Mouse (Mus musculus) c-Kit-positive CD71-negative TER-119-negative erythroid progenitor cells, embryonic 14.5 days (primary cell): ENCODE results near the gene Gbp5.

Experiments used
- DNase-seq: peaks from one replicate; pipeline ENCODE4 v3.0.0-alpha.2; 2013; ENCODE audit warnings: low read depth

The Gbp5 gene

DNA sequence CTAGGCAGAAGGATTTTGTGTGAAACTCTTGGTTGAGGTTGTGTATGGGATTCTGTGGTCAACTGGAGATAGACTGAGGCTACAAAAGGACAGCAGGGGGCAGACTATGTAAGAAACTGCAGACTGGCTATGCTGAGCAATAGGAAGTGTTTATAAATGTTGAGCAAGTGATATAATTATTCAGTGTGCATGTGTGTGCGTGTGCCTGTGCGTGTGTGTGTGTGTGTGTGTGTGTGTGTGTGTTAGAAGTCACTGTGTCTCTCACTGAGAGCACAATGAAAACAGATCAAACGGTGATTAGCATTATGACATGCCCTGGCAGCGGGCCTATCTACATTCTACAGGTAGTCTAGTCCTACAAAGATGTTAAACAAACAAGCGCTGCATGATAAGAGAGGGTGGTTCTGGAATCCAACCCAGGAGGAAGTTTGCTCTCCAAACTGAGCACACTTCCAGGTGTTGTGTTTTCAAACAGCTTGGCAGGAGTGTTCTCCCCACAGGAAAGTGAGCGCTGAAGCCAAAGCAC, at the start of gene Gbp5:
Gene Gbp5, plus strand, starts transcription at position 443 of the 526 bp plus-strand sequence.
- DNase-seq, result no peak

DNA sequence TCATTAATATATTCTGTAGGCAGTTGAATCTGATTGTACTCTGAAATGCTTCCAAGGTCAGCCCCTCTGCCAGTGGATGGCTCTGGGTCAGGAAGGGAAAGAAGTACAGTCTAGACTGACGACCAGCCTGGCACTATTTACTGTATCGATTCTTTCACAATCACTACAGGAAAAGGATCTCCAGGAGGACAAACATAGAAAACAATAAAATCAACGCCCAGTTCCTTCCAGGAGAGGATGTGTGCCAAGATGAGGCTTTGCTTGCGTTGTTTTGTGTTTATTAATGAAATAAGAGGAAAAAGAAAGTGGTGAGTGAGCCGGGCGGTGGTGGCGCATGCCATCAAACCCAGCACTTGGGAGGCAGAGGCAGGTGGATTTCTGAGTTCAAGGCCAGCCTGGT, 39.6 kb upstream of the Gbp5 start:
- DNase-seq, result no peak

DNA sequence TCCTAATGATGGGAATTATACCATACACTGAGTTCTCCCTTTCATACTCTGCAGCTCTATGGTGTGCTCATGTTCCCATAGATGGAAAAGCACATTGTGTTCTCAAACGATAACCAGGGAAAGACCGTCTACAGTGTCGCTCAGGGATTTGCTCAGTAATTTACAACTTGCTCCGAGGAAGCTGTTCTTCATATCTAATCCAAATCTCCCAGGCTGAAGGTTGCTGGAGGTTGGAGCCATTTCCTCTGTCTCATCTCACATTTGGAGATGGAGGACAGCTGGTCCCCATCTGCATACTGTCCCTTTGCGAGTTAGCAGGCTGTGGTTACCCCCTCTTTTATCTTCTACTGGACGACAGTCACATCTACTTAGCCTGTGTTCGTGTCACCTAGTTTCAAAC, 34.5 kb upstream of the Gbp5 start:
- DNase-seq, result no peak

DNA sequence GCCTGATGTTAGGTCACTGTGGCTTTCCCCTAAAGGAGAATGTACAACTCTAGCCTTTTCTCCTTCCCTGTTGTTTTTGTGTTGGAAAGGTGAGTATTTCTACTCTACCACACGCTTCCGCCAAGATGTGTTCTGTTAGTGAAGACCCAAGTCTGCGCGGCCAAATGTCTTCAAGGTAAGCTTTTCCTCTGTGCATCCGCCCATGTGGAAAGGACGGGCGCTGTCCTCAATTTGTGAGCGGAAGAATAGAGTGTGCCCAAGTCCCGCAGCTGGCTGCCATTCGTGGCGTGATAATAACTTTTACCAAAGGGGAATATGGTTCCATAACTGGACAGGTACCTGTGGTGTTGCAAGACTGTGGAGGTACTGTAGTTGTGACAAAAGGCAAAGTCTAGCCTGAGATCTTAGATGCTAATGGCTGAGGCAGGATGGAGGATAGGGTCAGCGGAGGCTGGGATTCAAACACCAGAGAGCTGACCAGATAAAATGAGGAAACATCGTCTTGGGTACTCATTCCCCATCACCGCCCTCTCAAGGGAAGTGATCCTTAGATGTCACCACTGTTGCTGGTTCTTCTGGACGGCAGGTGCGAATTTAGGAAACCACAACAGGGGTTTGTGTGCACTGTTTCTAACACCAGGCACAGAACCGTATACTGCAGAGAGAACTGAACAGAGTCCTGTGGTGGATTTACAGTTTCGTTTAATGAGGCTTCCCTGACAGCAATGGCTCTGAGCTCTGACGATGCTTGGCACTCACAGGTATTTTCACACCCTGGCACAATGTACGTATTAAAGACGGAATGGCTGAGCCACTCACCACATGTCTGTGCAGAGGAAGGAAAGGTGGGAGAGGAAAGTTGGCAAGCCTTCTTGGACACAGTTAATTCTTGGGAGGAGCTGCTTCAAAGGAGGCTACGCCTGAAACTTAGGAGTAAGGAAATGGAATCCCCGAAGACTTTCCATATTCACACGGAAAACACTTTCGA, 30.7 kb upstream of the Gbp5 start:
- DNase-seq, result no peak

DNA sequence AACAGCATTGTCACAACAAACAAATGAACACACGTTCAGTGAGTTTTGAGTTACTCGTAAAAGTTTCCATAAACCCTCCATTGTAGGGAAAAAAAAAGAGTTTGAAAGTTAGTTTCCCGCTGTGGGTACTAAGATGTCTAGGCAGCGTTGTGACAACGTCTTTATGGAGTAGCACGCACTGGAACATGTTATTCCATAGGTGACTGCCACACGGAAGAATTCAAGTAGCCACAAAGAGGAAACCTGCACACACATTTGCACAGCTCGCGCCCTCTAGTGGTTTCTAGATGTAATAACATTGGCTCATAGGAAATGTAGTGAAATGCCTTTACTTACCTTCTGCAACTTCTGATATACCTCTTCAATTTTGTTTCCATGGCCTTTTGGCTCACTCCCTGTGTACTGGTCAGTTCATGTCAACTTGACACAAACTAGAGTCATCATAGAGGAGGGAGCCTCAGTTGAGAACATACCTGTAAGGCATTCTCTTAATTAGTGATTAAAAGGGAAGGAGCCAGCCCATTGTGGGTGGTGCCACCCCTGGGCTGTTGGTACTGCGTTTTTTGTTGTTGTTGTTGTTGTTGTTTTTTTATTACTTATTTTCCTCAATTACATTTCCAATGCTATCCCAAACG, 19.3 kb upstream of the Gbp5 start:
- no peak for DNase-seq

DNA sequence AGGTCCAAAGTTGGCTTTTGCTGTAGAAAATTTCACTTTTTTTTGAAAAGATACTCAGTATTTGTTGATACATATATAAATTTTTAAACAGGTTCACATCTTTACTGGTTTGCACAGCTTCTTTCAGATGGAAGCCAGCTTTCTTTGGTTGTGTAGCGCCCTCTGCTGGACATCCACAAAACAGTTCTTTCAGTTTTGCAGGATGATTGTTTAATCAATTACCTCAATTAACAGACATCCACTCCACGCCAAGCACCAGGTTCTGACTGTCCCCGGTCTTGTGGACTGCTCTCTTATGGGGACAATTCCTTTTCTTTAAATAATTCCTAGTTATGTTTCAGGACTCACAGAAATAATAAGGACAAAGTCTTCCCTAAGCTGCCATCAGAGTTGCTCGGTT, 17.9 kb upstream of the Gbp5 start:
- peak; percentile 39 for DNase-seq

DNA sequence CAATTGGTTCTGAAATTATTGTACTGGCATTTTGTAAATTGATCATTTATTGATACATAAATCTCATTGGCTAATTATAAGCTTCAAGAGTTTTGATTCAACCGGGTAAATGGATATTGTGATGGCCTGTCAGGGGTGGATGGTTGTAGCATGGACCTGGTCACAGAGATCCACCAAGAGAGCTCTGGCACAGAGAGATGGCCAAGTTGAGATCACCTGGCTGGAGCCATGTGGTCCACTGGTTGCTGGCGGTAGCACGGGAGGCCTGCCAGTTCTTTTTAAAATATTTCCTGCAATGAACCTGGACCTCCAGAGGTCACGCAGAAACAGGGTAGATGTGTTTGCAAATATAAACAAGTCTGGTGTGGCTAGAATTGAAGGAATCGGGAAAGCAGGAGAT, 15.9 kb upstream of the Gbp5 start:
- no peak for DNase-seq

DNA sequence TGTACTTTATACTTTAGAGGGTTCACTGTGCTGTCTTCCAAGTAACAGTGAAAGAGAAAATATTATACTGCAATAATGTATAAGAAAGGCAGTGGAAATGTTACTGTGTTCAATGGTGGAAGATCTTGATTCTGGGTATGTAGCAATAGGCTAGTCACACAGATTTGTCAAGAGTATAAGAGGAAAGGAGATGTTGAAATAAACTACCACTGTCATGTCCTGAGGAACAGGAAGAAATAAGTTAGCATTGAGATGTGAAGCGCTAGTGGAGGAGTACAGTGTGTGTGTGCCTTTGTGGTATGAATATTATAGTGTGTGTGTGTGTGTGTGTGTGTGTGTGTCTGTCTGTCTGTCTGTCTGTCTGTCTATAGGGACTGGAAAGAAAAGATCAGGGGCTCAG, 15.4 kb upstream of the Gbp5 start:
- DNase-seq, result no peak

DNA sequence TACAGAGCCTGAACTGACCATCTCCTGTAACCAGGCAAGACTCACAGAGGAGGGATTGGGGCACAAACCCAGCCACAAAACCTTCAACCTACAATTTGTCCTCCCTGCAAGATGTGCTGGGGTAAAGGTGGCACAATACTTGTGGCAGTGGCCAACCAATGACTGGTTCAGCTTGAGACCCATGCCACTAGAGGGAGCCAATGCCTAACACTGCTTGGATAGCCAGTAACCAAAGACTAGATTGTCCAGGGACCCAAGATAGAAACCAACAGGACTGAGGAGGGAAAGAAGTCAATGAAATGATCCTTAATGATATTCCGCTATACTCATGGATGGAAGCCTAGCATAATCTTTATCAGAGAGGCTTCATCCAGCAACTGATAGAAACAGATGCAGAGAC, 3.3 kb upstream of the Gbp5 start:
- DNase-seq, result peak; percentile 63

DNA sequence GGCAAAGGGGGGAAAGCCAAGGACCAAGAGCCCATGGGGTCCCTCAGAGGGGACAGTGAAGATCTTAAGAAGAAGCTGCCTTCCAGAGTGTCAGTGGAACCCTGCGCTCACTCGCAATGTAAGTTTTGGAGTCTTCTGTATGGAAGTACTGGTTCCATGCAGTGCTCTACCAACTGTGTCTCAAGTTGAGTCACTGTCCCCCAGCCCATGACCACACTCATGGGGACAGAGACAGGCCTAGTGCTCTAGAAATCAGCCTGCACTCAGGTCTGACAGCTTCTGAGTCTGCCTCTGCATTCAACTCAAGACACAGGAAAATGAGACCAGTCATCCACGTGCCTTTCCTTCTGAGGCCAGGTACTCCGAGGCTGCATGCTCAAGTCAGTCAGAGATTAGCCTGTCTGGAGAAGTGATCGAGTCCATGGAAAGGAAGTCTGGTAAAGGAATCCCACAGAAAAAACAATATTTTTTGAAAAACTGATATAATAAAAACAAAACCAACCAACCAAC, 1.4 kb downstream of the Gbp5 start:
- DNase-seq, result no peak

DNA sequence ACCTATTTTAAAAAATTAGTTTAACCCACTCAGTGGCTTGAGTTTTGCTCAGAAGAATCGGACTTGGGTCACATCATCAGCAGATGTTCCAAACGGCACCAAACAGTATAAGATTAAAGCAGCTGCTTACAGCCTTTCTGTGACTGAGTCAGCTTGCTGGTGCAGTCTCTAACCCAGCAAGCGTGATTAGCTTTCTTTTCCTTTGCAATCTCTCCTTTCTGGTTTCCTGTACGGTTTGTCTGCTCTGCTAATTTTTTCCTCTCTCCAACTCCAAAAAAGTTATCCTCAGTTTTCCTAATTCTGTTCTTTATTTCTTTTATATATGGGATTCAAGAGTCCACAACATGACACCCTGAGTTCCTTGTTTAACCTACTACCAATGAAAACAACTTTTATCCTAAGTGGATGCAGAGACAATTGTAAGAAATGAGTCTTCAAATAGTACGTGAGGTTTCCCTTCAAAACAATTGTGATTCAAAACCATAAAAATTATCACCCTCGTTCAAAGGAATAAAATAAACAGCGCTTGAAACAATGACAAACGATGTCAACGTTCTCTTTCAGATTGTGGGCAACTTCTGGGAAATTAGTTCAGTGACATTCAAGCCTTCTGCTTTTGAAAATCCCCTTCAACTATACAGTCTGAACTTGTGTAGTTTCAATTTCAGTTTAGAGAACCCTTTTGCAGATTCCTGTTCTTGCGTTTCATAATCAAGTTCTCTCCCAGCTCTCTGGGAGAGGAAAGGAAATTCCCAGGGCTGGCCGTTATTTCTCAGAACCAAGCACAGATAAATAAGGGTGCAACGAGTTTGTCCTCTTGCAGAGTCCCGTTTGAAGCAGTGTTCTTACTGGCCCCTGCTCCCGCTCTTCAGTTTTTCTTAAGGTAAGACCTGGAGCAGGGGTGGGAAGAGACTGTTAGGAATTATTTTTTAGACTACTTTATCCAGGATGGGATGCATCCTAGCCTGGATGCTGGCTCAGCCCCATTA, 2.6 kb downstream of the Gbp5 start:
- no peak for DNase-seq

DNA sequence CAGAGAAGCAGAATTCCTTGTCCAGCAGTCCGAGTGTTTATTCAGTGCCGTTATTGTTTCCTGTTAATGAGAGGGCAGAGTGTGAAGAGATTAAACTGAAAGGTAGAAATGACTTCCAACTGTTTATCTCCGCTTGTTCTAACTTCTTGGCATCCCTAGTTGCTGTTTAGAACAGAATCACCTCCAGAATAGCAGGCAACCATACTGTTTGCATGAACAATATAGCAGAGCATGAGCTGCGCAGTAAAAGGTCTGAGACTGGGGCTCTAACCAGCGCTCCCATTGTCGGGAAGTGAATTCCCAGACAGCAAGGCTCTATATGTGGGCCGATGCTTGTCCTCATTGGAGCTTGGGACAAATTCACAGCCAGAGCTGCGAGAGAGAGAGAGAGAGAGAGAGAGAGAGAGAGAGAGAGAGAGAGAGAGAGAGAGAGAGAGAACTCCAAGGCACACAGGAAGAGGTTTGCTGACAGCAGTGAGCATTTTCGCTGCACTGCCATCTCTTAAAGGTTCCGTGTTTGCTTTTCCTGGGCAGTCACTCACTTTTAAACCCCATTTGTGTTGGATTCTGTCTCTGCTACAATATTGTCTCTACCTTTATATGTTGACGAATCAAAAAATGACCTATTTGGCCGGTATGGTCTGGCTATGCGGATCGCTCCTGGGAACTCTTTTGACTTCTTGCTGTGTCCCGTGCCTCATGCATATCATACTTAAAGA, 3.5 kb downstream of the Gbp5 start:
- DNase-seq, result no peak

DNA sequence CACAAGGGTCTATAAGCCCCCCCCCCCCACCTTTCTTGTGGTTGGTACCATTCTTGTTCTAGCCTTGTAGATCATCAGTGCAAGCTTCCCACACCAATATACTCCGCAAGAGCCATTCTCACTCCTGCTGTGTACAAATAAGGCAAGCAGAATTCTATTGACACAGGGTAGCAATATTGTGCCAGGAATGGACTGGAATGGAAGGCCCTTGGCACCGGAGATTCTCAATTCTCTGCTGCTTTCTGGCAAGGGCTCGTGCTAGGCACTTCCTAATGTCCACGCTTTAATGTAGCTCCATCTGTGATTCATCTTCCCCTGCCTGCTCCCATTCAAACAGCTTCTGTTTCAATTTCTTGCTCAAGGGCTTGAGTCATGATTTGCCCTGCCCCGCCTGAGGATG, 5.2 kb downstream of the Gbp5 start:
- no peak for DNase-seq

DNA sequence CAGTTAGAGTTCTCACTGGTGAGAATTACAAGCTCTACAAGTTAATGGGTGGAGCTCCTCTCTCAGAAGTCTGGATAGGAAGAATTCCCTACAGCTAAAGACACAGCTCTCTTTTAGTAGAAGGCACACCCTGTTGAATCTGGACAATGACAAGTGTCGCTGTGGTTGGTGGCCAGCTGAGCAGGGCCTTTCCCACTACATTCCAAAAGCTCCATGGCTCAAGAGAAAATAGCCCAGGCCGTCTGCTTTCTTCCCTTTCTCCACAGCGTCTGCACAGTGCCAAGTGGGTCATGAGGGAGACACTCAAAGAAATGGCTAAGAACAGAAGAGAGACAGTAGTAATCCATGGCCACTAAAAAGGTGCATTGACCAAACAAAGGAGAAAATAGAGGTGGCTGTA, 34.3 kb downstream of the Gbp5 start:
- DNase-seq, result no peak

DNA sequence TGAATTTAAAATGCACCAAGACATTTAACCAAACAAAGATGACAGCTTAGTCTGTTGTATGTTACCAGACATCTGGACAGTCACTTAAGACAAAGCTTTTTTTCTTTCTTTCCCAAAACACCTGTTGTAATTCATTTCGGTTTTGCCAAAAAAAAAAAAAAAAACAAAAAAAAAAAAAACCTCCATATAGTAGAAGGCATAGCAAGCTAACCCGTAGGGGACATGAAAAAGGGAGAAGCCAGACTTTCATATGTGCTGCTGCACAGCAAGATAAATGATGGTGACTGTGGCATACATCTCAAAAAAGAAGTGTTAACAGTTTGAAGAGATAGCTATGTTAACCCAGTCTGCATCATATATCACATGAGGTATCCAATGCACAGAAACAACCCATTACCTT, 35.8 kb downstream of the Gbp5 start:
- DNase-seq, result no peak

DNA sequence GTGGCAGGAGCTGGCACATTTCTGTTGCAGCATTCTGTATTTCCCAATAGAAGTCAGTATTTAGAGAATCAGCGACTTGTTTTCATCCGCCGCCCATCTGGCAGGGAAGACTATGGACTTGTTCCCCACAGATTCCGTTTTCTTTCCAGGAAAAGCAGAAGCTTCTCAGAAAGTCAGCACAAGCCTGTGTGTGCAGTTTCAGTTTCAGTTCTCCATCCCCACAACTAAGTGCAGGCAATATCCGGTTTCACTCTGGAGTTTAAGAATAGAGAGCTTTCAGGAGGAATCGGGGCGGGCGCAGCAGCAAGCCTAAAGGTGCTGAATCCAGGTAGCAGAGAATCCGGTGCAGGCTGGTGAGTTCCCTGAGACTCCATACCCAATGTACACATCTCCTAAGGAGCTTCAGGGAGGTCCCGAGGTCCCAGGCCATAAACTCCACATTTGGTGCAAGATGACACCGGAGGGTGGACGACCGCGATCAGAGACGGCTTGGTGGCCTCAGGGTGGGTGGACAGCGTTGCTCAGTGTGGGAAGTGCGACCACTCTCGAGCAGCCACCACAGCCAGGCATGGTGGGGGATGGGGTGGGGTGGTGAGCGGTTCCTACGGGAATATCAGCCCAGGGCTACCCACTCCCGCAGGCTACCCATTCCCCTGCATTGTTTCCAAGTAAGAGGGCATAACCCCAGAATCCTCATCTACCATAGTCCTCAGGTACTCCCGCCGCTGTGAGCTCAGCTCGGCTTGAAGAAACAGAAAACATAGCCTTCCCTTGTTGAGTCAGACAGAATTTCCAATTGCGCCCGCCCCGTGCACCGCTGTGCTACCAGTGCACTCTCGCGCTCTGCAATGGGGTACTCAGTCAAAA, 36.5 kb downstream of the Gbp5 start, which contains the start of gene Gbp7:
Gene Gbp7, plus strand, starts transcription at position 256 of the 867 bp plus-strand sequence.
- DNase-seq, result peak; percentile 54

DNA sequence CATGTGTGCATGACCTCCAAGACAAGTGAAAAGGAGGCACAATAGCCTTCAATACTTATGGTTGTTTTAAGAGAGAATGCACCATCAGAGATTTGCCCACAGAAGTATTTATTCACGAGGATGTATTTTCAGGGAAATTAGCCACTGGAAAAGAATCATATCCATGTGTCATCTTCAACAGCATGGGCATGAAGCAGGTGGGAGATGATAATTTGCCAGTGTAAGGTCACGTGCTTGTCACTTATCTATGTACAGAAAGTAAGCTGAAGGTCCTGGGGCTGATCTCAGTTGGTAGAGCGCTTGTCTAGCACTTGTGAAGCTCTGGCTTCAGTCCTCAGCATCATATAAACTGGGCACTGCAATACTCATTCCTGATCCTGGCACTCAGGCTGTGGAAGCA, 37.8 kb downstream of the Gbp5 start:
- DNase-seq, result no peak

DNA sequence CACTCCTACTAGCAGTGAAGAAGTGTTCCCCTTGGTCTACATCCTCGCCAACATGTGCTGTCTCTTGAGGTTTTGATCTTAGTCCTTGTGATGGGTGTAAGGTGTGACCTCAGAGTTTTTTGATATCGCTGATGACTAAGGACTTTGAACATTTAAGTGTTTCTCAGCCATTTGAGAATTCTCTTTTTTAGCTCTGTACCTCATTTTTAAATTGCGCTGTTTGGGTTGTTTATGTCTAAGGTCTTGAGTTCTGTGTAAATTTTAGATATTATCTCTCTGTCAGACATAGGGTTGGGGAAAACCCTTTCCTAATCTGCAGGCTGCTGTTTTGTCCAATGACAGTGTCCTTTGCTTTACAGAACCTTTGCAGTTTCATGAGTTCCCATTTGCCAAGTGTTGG, 39.4 kb downstream of the Gbp5 start:
- DNase-seq, result no peak

DNA sequence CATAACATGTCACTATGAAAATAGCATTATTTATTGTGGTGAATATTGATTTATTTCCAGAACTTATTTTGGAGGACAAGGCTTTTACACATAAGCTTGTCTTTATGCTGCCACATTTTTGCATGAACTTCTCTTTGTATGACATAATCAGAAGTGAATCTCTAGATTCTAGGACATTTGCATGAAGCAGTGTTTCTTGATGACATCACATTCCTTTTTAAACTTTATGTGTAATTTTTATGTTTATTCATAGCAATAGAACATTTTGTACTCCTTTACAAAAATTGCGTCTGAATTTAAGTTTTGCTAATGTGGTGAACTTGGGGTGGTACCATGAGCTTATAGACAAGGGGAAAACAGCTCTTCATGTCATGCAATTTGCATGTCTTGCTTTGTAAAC, 41.9 kb downstream of the Gbp5 start:
- no peak for DNase-seq

DNA sequence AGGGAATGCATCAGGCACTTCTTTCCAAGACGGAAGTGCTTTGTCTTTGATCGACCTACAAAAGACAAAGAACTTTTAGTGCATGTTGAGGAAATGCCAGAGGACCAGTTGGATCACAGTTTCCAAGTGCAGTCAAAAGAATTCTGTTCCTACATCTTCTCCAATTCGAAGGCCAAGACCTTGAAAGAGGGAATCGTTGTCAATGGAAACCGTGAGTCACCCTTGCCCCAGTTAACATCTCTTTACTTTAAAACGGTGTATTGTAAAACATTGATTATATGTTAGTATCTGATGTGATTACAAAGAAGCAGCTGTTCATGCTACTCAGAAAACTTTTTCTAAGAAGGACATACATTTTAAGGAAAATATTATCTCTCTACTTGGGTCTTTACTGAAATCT, 47.6 kb downstream of the Gbp5 start:
- no peak for DNase-seq
